Comparison of ENCODE assay signal across 9 mouse cellular contexts in the genomic region with DNA sequence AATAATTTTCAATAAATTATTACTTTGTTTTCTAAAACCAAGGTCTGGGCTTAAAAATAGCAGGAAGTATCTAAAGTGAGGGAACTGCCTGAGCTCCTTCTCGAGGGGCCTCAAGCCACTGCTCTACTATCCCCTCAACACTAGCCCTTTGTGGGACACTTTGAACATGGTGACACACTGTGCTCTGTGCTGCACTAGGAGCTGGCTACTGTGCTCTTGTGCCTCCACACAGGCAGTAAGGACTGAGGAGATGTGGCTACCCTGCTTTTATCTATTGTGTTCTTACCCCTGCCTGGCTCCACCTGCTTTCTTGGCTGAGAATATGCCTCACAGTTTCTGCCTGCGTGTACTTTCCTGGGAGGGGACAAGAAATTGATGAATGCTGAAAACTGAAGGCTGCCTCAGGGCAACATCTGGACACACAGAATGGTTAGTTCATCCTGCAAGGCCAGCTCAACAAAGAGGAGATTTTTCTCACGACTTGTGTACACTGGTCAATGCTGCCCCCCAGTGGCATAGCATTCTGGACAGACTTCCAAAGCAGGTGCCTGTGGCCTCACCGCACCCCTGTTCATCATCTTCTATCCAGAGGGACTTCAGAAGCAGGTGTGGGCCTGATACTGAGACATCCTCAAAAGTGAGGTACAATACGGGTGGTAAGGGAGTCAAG.
A peak's percentile ranks its signal among the peaks of the same experiment; 100 is the strongest.
DNase-seq lines count a peak whose midpoint lies in the region; ATAC-seq and TF ChIP-seq lines count a peak whose summit lies in the region.
"Had no signal": no experiment of that assay in that cellular context is flagged by ENCODE, and none has a peak within 500 bp of the region (broad histone marks: within the 10 kb centered on the region; RNA-seq: fewer than 3 reads in every experiment).

No protein-coding gene starts in this region.

- H3K9me3 ChIP-seq in hindbrain, postnatal 0 days (ENCODE audit: low read length), result no peaks in the 10 kb centered on the region
- no peaks in the 10 kb centered on the region for H3K9me3 ChIP-seq in liver, postnatal 0 days (ENCODE audit: low read length)

- peak; percentile 79 for TF ChIP-seq CTCF in hindbrain, postnatal 0 days (IDR thresholded peaks at IDR 0.05; ENCODE audit: low read depth)
- peak; percentile 53 for TF ChIP-seq CTCF in liver, postnatal 0 days (IDR thresholded peaks at IDR 0.05; ENCODE audit: low read depth)

- TF ChIP-seq EP300 in liver, postnatal 0 days (IDR thresholded peaks at IDR 0.05; ENCODE audit: low read depth), result no peak

- H3K27ac ChIP-seq in hindbrain, postnatal 0 days, result no peak overlapping the region
- no peak overlapping the region for H3K27ac ChIP-seq in liver, postnatal 0 days (ENCODE audit: low read depth)

- H3K4me1 ChIP-seq in hindbrain, postnatal 0 days (ENCODE audit: insufficient read depth, low read length), result no peaks in the 10 kb centered on the region
- H3K4me1 ChIP-seq in liver, postnatal 0 days (ENCODE audit: insufficient read depth), result no peaks in the 10 kb centered on the region

- DNase-seq in left cerebral cortex, adult 18-20 months (ENCODE audit: low spot score in 2 of 2), result peak; percentile 65 to 78
- DNase-seq in left cerebral cortex, adult 11 months (ENCODE audit: low spot score), result no peak
- DNase-seq in adrenal gland, adult (ENCODE audit: inconsistent age in 2 of 2, low spot score in 1 of 2), result peak; percentile 37 to 82
- DNase-seq in embryo, embryonic 10.5 days (ENCODE audit: low spot score), result peak; percentile 80
- peak; percentile 84 for DNase-seq in hindbrain, postnatal 0 days (ENCODE audit: low spot score)
- DNase-seq in liver, postnatal 0 days, result peak; percentile 41
- DNase-seq in right cerebral cortex, adult 2 months (ENCODE audit: low spot score in 2 of 2), result peak; percentile 78 to 80
- no peak for DNase-seq in spleen, postnatal 36 days (ENCODE audit: low spot score in 2 of 2)

- no peak overlapping the region for H3K4me3 ChIP-seq in hindbrain, postnatal 0 days (ENCODE audit: low read length)
- no peak overlapping the region for H3K4me3 ChIP-seq in liver, postnatal 0 days (ENCODE audit: low read depth, low read length)
- H3K4me3 ChIP-seq: erythroblast, embryonic 14.5 days had no signal

- no peaks in the 10 kb centered on the region for H3K27me3 ChIP-seq in hindbrain, postnatal 0 days (ENCODE audit: insufficient read depth, low read length)
- H3K27me3 ChIP-seq in liver, postnatal 0 days (ENCODE audit: insufficient read depth, low read length), result no peaks in the 10 kb centered on the region

- no peak overlapping the region for H3K9ac ChIP-seq in hindbrain, postnatal 0 days (replicated peaks; ENCODE audit: low read length)
- no peak overlapping the region for H3K9ac ChIP-seq in liver, postnatal 0 days (replicated peaks)

- H3K4me2 ChIP-seq in hindbrain, postnatal 0 days (ENCODE audit: low read depth, low read length), result no peak overlapping the region
- H3K4me2 ChIP-seq in liver, postnatal 0 days (ENCODE audit: low read depth, low read length), result no peak overlapping the region

- WGBS in hindbrain, postnatal 0 days, result 56% methylated on average over 5 of the region's 5 CpGs
- WGBS in liver, postnatal 0 days (ENCODE audit: insufficient replicate concordance), result 60% methylated on average over 5 of the region's 5 CpGs

- H3K36me3 ChIP-seq in hindbrain, postnatal 0 days (ENCODE audit: insufficient read depth, low read length), result peaks cover 57% of the 10 kb centered on the region
- peaks cover 35% of the 10 kb centered on the region for H3K36me3 ChIP-seq in liver, postnatal 0 days (replicated peaks; ENCODE audit: insufficient read depth, low read length)

- peak; percentile 57 for ATAC-seq in hindbrain, postnatal 0 days
- ATAC-seq in liver, postnatal 0 days, result no peak

Comparison
In these comparisons a context has a peak if more than half of its experiments do, and no peak if none do; other contexts are left out.
1. DNase-seq: peak in left cerebral cortex, adult 18-20 months (2 of 2), adrenal gland, adult (2 of 2), embryo, embryonic 10.5 days (single experiment), hindbrain, postnatal 0 days (single experiment), liver, postnatal 0 days (single experiment) and right cerebral cortex, adult 2 months (2 of 2); none in left cerebral cortex, adult 11 months (single experiment) and spleen, postnatal 36 days (0 of 2).